Comparison of ENCODE assay signal across 12 mouse cellular contexts in the genomic region with DNA sequence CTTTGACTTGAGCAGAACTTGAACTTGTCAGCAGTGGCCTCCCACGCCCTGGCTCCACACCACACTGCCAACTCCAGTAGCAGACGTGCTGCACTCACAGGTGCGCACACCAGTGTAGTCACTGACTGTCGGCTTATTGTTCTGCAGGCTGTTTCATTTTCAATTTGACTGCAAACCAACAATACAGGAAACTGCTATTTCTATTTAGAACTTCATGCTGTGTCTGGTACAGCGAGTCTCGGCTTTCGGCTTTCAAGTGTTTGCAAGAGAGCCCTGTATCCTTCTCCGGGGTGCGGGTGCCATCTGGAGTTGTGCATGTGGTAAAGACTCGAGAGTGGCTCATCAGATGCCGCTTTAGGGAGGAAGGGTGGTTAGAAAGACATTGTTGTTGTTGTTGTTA. TPM values are rescaled to one million over a fixed set of nuclear protein-coding genes. Genes with fewer than 3 reads are reported as not detected.
A peak's percentile ranks its signal among the peaks of the same experiment; 100 is the strongest.
DNase-seq lines count a peak whose midpoint lies in the region; ATAC-seq and TF ChIP-seq lines count a peak whose summit lies in the region.
"Had no signal": no experiment of that assay in that cellular context is flagged by ENCODE, and none has a peak within 500 bp of the region (broad histone marks: within the 10 kb centered on the region; RNA-seq: fewer than 3 reads in every experiment).

No protein-coding gene starts in this region.

- peak; percentile 99 for ATAC-seq in inflammation-experienced regulatory T-cells, adult 6 months
- ATAC-seq in monocyte, adult 5-6 weeks (replicated peaks; ENCODE audit: insufficient number of reproducible peaks, low FRiP score, low TSS enrichment, poor library complexity, severe bottlenecking) = peak; percentile 77

- H3K27ac ChIP-seq in gastrocnemius, adult 2 months = peak overlapping the region; percentile 43; the same call in 1 of the 2 replicates
- H3K27ac ChIP-seq: limb, embryonic 15.5 days had no signal

- DNase-seq in gastrocnemius, adult 2 months = no peak
- no peak for DNase-seq in gastrocnemius, adult 18-20 months (ENCODE audit: low spot score)
- peak; percentile 6 to 11 for DNase-seq in thymus, postnatal 10 days (ENCODE audit: low spot score in 2 of 2)
- no peak for DNase-seq in Muller cell, postnatal 12 days (ENCODE audit: inconsistent ontology term)
- DNase-seq in adrenal gland, postnatal 4 days (ENCODE audit: low spot score in 2 of 2) = no peak
- no peak for DNase-seq in kidney, postnatal 10 days
- DNase-seq: cerebellum, adult 9-11 months; kidney, adult 11 months had no signal

- intact Hi-C loops in gastrocnemius, adult 2 months (cut with DNase I) = no loop called here

- H3K4me3 ChIP-seq in gastrocnemius, adult 2 months = no peak overlapping the region
- H3K4me3 ChIP-seq: limb, embryonic 15.5 days; megakaryocyte, embryonic 14.5 days had no signal

- no peak for TF ChIP-seq CTCF in gastrocnemius, adult 2 months (IDR thresholded peaks at IDR 0.05)

RNA-seq across cellular contexts. Expression of a gene that starts 20.5 kb away (rescaled TPM):
- total RNA-seq in gastrocnemius, adult 2 months (2021) = 1,000 to 10,000 TPM in 1 of 2 experiments, 100 to 1,000 TPM in 1; 749 to 2,272 TPM
- total RNA-seq in gastrocnemius, adult 18-20 months (2021) = 1,000 to 10,000 TPM; 1,377 to 1,820 TPM
- polyA plus RNA-seq in inflammation-experienced regulatory T-cells, adult 6 months (2017; shearing (Covaris generic)) = not detected
- not detected in 3 replicates for total RNA-seq in monocyte, adult 5-6 weeks (2017)
- 10 to 100 TPM; 28.9 to 88.8 TPM for total RNA-seq in adrenal gland, postnatal 4 days (2021)

Comparison
In these comparisons a context has a peak if more than half of its experiments do, and no peak if none do; other contexts are left out.
1. DNase-seq: peak in thymus, postnatal 10 days (2 of 2); none in gastrocnemius, adult 2 months (single experiment), gastrocnemius, adult 18-20 months (single experiment), Muller cell, postnatal 12 days (single experiment), adrenal gland, postnatal 4 days (0 of 2) and kidney, postnatal 10 days (single experiment).
2. RNA of a gene that starts 20.5 kb away (total RNA-seq): 749 to 2,272 TPM in gastrocnemius, adult 2 months, 1,377 to 1,820 TPM in gastrocnemius, adult 18-20 months and 28.9 to 88.8 TPM in adrenal gland, postnatal 4 days; not detected in monocyte, adult 5-6 weeks; every median in the first group is over 10 times any median in the second.